Mouse (Mus musculus) neural tube, embryonic 12.5 days (tissue): ENCODE data around the gene Gm3164. TPM values are rescaled to one million over a fixed set of nuclear protein-coding genes. Genes with fewer than 3 reads are reported as not detected.
"Not testable (repeated sequence)": the region's sequence is repeated elsewhere in the genome, so short reads cannot be mapped to it uniquely, and the experiment has no call there.

Experiments
- ATAC-seq: fragments of 200-750 bp; cut with Nextera tagmentation; 2 replicates; pipeline ENCODE4 v1.8.0; 2017; ENCODE audit warnings: low read depth, mild to moderate bottlenecking, moderate TSS enrichment, moderate library complexity; ENCODE audit not compliant: low FRiP score
- H3K27ac ChIP-seq: fragments of 300-500 bp; sonication (generic); 2 replicates; pipeline ENCODE4 v1.5.1; 2016
- H3K27me3 ChIP-seq: fragments of 300-500 bp; sonication (generic); replicated peaks from 2 replicates; pipeline ENCODE4 v1.6.1; 2016; ENCODE audit warnings: mild to moderate bottlenecking
- H3K36me3 ChIP-seq: fragments of 300-500 bp; sonication (generic); 2 replicates; pipeline ENCODE4 v1.6.1; 2016; ENCODE audit warnings: mild to moderate bottlenecking
- H3K4me1 ChIP-seq: fragments of 300-500 bp; sonication (generic); 2 replicates; pipeline ENCODE4 v1.6.1; 2016
- H3K4me2 ChIP-seq: fragments of 300-500 bp; sonication (generic); replicated peaks from 2 replicates; pipeline ENCODE4 v1.6.1; 2016; ENCODE audit warnings: mild to moderate bottlenecking
- H3K4me3 ChIP-seq: fragments of 300-500 bp; sonication (generic); 2 replicates; pipeline ENCODE4 v1.5.1; 2016
- H3K9ac ChIP-seq: fragments of 300-500 bp; sonication (generic); 2 replicates; pipeline ENCODE4 v1.6.1; 2016; ENCODE audit warnings: mild to moderate bottlenecking
- H3K9me3 ChIP-seq: fragments of 300-500 bp; sonication (generic); 2 replicates; pipeline ENCODE4 v1.6.1; 2016; ENCODE audit warnings: mild to moderate bottlenecking
- WGBS: fragments of 180-500 bp; shearing (Covaris S2); methylation state at CpG from one replicate; pipeline ENCODE4 v1.1.7; 2016; 5-methylcytosine and 5-hydroxymethylcytosine counted together
- polyA plus RNA-seq: library from polyadenylated mRNA; unstranded; fragments of >200 nt; fragmentation: Nextera tagmentation; extraction: Ambion mirVana; gene quantifications from 2 replicates; pipeline ENCODE4 v1.2.1, GENCODE M21; 2016

Gene Gm3164
- polyA plus RNA-seq, 1 experiment from 2014 or later, result 1.7 TPM

GRCm38 (mm10) chr14:4430692-4431091 is 15.4 kb downstream of the Gm3164 start, which contains the start of gene Gm3173:
Gene Gm3173, plus strand, starts transcription at chr14:4430992.
- H3K9me3 ChIP-seq, H3K4me2 ChIP-seq, H3K9ac ChIP-seq, H3K27ac ChIP-seq, ATAC-seq, H3K36me3 ChIP-seq, H3K4me1 ChIP-seq, H3K4me3 ChIP-seq, H3K27me3 ChIP-seq: not testable (repeated sequence)

GRCm38 (mm10) chr14:4481445-4481844 is 66.2 kb downstream of the Gm3164 start, which contains the start of gene Gm3182:
Gene Gm3182, plus strand, starts transcription at chr14:4481745.
- not testable (repeated sequence) for H3K4me3 ChIP-seq, H3K27me3 ChIP-seq, ATAC-seq, H3K4me2 ChIP-seq, H3K36me3 ChIP-seq, H3K9me3 ChIP-seq, H3K27ac ChIP-seq, H3K9ac ChIP-seq, H3K4me1 ChIP-seq
- WGBS, result 92% methylated on average over 1 of the region's 2 CpGs

Other genes with a start within 250 kb of the Gm3164 start
- gene Gm2974, start 232.9 kb upstream of the Gm3164 start, polyA plus RNA-seq, result 1.8 and 2.0 TPM in 2 replicates
- gene Gm3138, start 165.8 kb upstream of the Gm3164 start, polyA plus RNA-seq, result not detected in 2 replicates
- gene Gm3149, start 98.2 kb upstream of the Gm3164 start, polyA plus RNA-seq, result not detected in 2 replicates
- 1.3 and 1.4 TPM in 2 replicates for gene 2610042L04Rik, start 80.7 kb upstream of the Gm3164 start, polyA plus RNA-seq
- gene Gm3159, start 17.9 kb upstream of the Gm3164 start, polyA plus RNA-seq, result not detected in 2 replicates
- 0.93 TPM in 1 of 2 replicates, not detected in the other for gene Gm3173, start 15.5 kb downstream of the Gm3164 start, polyA plus RNA-seq
- gene Gm3182, start 66.3 kb downstream of the Gm3164 start, polyA plus RNA-seq, result not detected in 2 replicates
- not detected in 2 replicates for gene Gm3047, start 140.0 kb downstream of the Gm3164 start, polyA plus RNA-seq
- not detected in 2 replicates for gene Gm8159, start 216.9 kb downstream of the Gm3164 start, polyA plus RNA-seq
- gene Gm3239, start 248.7 kb downstream of the Gm3164 start, polyA plus RNA-seq, result 0.49 TPM in 1 of 2 replicates, not detected in the other